Mouse (Mus musculus): ENCODE measurements around the gene Mn1.

- TF ChIP-seq POLR2A (IDR thresholded peaks at IDR 0.05; ENCODE audit: control insufficient read depth, low read depth, low read length) (no peak), CTCF (IDR thresholded peaks at IDR 0.05; ENCODE audit: control insufficient read depth, insufficient read depth, insufficient replicate concordance, low read depth, low read length) (no peak)
These were observed 4.3 kb downstream of the Mn1 start for GRCm38 (mm10) chr5:111421424-111421823.

Measured in testis, adult 2 months (tissue).